Mouse (Mus musculus) neural tube, embryonic 14.5 days (tissue): Measurements from ENCODE around the gene AI182371. TPM values are rescaled to one million over a fixed set of nuclear protein-coding genes. Genes with fewer than 3 reads are reported as not detected.

Source experiments
- ATAC-seq: fragments of 200-750 bp; cut with Nextera tagmentation; 2 replicates; pipeline ENCODE4 v1.8.0; 2017; ENCODE audit warnings: low read depth, mild to moderate bottlenecking, moderate TSS enrichment, moderate library complexity
- H3K27ac ChIP-seq: fragments of 300-500 bp; sonication (generic); 2 replicates; pipeline ENCODE4 v1.5.1; 2014; ENCODE audit warnings: low read depth, mild to moderate bottlenecking, control low read depth, low read length, moderate library complexity, mixed read lengths
- H3K27me3 ChIP-seq: fragments of 300-500 bp; sonication (generic); 2 replicates; pipeline ENCODE4 v1.6.1; 2014; ENCODE audit warnings: low read length; ENCODE audit not compliant: control insufficient read depth, insufficient read depth
- H3K36me3 ChIP-seq: fragments of 300-500 bp; sonication (generic); 2 replicates; pipeline ENCODE4 v1.6.1; 2014; ENCODE audit warnings: low read length, mixed read lengths; ENCODE audit not compliant: control insufficient read depth, insufficient read depth
- H3K4me1 ChIP-seq: fragments of 300-500 bp; sonication (generic); 2 replicates; pipeline ENCODE4 v1.6.1; 2014; ENCODE audit warnings: low read length; ENCODE audit not compliant: control insufficient read depth, insufficient read depth
- H3K4me2 ChIP-seq: fragments of 300-500 bp; sonication (generic); 2 replicates; pipeline ENCODE4 v1.6.1; 2014; ENCODE audit warnings: mild to moderate bottlenecking, low read depth, low read length, control low read depth
- H3K4me3 ChIP-seq: fragments of 300-500 bp; sonication (generic); 2 replicates; pipeline ENCODE4 v1.5.1; 2014; ENCODE audit warnings: low read depth, low read length, control low read depth, mixed read lengths
- H3K9ac ChIP-seq: fragments of 300-500 bp; sonication (generic); replicated peaks from 2 replicates; pipeline ENCODE4 v1.6.1; 2014; ENCODE audit warnings: low read depth, mild to moderate bottlenecking, control low read depth, low read length, mixed read lengths
- H3K9me3 ChIP-seq: fragments of 300-500 bp; sonication (generic); 2 replicates; pipeline ENCODE4 v1.6.1; 2016; ENCODE audit warnings: low read length; ENCODE audit not compliant: control insufficient read depth
- WGBS: fragments of 180-500 bp; shearing (Covaris S2); extraction: QIAGEN DNeasy Blood & Tissue Kit; methylation state at CpG from one replicate; pipeline ENCODE4 v1.1.7; 2014; 5-methylcytosine and 5-hydroxymethylcytosine counted together
- polyA plus RNA-seq: library from polyadenylated mRNA; unstranded; fragments of >200 nt; fragmentation: Nextera tagmentation; extraction: Ambion mirVana; gene quantifications from 2 replicates; pipeline ENCODE4 v1.2.1, GENCODE M21; 2014

Gene AI182371
- polyA plus RNA-seq, 1 experiment from 2014 or later: 0.27 TPM

DNA sequence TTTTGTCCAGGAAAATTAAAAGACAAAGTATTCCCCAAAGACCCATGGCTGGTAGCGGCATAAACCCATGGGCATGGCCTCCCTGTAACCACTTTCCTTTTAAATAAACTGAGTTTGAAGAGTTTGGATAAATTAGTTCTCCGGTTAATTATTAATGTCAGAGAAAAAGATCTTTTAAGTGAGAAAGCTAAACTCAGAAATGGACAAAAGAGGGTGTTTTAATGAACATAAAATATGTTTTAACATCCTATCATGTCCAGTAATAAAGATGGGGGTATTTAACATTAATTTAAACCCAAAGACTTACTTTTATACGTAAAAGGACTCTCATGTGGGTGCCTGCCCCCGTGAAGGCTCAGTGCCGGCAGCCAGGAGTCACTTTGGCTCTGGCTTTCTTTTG lies 40.0 kb downstream of the AI182371 start, which contains the start of gene Hc:
Gene Hc (minus strand): TSS at position 101 of the 400 bp plus-strand sequence.
- H3K36me3 ChIP-seq: no peaks in the 10 kb centered on the region
- 83% methylated on average over 5 of the region's 5 CpGs for WGBS
- ATAC-seq: no peak
- H3K4me3 ChIP-seq: no peak within 1 kb of the TSS
- no peaks in the 10 kb centered on the region for H3K9me3 ChIP-seq
- no peak within 1 kb of the TSS for H3K27ac ChIP-seq
- H3K27me3 ChIP-seq: no peaks in the 10 kb centered on the region
- H3K4me2 ChIP-seq: no peak within 1 kb of the TSS
- no peaks in the 10 kb centered on the region for H3K4me1 ChIP-seq
- no peak within 1 kb of the TSS for H3K9ac ChIP-seq

GRCm38 (mm10) chr2:35060897-35061296 lies 40.4 kb downstream of the AI182371 start:
- Histone ChIP-seq H3K9ac (no peak overlapping the region), H3K9me3 (no peaks in the 10 kb centered on the region), H3K27me3 (no peaks in the 10 kb centered on the region), H3K4me2 (no peak overlapping the region), H3K36me3 (no peaks in the 10 kb centered on the region), H3K27ac (no peak overlapping the region), H3K4me1 (no peaks in the 10 kb centered on the region), H3K4me3 (no peak overlapping the region)
- ATAC-seq: no peak
- WGBS: 75% methylated on average over 6 of the region's 6 CpGs

- Histone ChIP-seq H3K4me1 (no peaks in the 10 kb centered on the region), H3K9ac (no peak overlapping the region), H3K4me2 (no peak overlapping the region), H3K36me3 (no peaks in the 10 kb centered on the region), H3K27ac (no peak overlapping the region), H3K4me3 (no peak overlapping the region), H3K27me3 (no peaks in the 10 kb centered on the region), H3K9me3 (no peaks in the 10 kb centered on the region)
- 93% methylated on average over 5 of the region's 5 CpGs for WGBS
- no peak for ATAC-seq
These were observed 41.1 kb downstream of the AI182371 start for GRCm38 (mm10) chr2:35060256-35060655.

- no peak for ATAC-seq
These were observed 43.0 kb downstream of the AI182371 start for GRCm38 (mm10) chr2:35058325-35058724.

DNA sequence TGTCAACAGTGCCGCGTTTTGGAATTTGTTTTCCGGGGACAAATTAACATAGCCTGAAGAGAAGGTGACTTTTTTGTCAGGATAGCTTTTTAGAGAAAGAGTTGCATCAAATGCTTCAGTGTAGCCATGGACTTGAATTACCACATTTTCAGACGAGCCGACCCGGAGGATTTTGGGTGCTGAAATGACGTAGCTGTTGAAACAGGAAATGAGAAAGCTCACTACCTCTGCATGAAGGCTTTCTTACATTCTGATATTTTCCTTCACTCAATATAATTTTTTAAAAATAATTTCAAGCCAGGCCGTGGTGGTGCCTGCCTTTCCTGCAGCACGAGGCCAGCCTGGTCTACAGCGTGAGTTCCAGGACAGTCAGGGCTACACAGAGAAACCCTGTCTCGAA lies 44.1 kb downstream of the AI182371 start:
- no peak overlapping the region for H3K9ac ChIP-seq
- no peaks in the 10 kb centered on the region for H3K4me1 ChIP-seq
- H3K36me3 ChIP-seq: no peaks in the 10 kb centered on the region
- no peak for ATAC-seq
- no peak overlapping the region for H3K4me2 ChIP-seq
- H3K27me3 ChIP-seq: no peaks in the 10 kb centered on the region
- WGBS: 92% methylated on average over 11 of the region's 11 CpGs
- no peak overlapping the region for H3K27ac ChIP-seq
- H3K9me3 ChIP-seq: no peaks in the 10 kb centered on the region
- no peak overlapping the region for H3K4me3 ChIP-seq

More at GRCm38 (mm10) chr2:35058325-35058724, 43.0 kb downstream of the AI182371 start:
- no peaks in the 10 kb centered on the region for H3K36me3 ChIP-seq
- no peaks in the 10 kb centered on the region for H3K27me3 ChIP-seq
- no peaks in the 10 kb centered on the region for H3K4me1 ChIP-seq
- WGBS: 85% methylated on average over 2 of the region's 2 CpGs
- H3K9me3 ChIP-seq: no peaks in the 10 kb centered on the region
- no peak overlapping the region for H3K27ac ChIP-seq
- no peak overlapping the region for H3K4me2 ChIP-seq
- H3K4me3 ChIP-seq: no peak overlapping the region
- no peak overlapping the region for H3K9ac ChIP-seq

GRCm38 (mm10) chr2:35048851-35049250 lies 52.5 kb downstream of the AI182371 start:
- Histone ChIP-seq H3K36me3 (no peaks in the 10 kb centered on the region), H3K4me1 (no peaks in the 10 kb centered on the region), H3K9me3 (no peaks in the 10 kb centered on the region), H3K4me2 (no peak overlapping the region), H3K27ac (no peak overlapping the region), H3K9ac (no peak overlapping the region), H3K27me3 (no peaks in the 10 kb centered on the region), H3K4me3 (no peak overlapping the region)
- 36% methylated on average over 5 of the region's 5 CpGs for WGBS
- ATAC-seq: no peak

GRCm38 (mm10) chr2:35044956-35045355 lies 56.4 kb downstream of the AI182371 start:
- Histone ChIP-seq H3K9ac (no peak overlapping the region), H3K27ac (no peak overlapping the region), H3K36me3 (no peaks in the 10 kb centered on the region), H3K27me3 (no peaks in the 10 kb centered on the region), H3K4me1 (no peaks in the 10 kb centered on the region), H3K9me3 (no peaks in the 10 kb centered on the region), H3K4me3 (no peak overlapping the region), H3K4me2 (no peak overlapping the region)
- ATAC-seq: no peak
- WGBS: 71% methylated on average over 2 of the region's 2 CpGs

DNA sequence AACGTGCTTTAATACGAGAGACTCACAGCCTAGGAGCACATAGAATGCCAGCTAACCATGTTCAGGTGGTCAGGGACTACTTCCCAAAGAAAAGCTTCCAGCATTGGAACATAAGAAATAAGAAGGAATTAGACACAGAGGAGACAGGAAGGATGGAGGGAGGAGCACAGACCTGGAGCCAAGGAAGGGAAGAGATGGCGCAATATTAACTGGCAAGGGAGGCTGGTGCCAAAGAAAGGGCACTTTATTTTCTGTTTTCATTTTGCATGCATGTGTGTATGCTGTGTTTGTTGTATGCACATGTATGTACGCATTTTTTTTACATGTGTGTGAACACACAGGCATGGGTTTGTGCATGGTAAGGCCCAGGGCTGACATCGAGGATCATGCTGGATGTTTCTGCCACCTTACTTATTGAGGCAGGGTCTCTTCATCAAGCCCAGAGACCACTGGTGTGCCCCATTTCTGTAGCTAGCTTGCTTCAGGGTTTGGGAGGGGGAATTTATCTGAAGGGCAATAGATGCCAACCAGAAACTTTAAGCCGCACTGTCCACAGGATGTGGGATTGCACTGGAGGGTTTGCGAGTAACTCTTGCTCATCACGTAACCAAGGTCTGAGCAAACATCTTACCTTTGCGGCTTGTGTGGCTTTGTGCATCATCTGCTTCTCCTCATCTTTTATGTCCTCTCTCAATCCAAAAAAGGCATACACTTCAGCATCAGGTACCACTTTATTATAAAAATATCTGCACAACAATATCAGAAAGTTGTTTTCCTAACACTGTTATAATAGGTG lies 62.6 kb downstream of the AI182371 start:
- Histone ChIP-seq H3K27ac (no peak overlapping the region), H3K27me3 (no peaks in the 10 kb centered on the region), H3K4me1 (no peaks in the 10 kb centered on the region), H3K4me3 (no peak overlapping the region), H3K36me3 (no peaks in the 10 kb centered on the region), H3K9me3 (no peaks in the 10 kb centered on the region), H3K4me2 (no peak overlapping the region), H3K9ac (no peak overlapping the region)
- 93% methylated on average over 9 of the region's 9 CpGs for WGBS
- no peak for ATAC-seq
